Mouse (Mus musculus): ENCODE results near the gene Gpr137b. TPM values are rescaled to one million over a fixed set of nuclear protein-coding genes. Genes with fewer than 3 reads are reported as not detected.
"Not testable (repeated sequence)": the region's sequence is repeated elsewhere in the genome, so short reads cannot be mapped to it uniquely, and the experiment has no call there.

The Gpr137b gene
- total RNA-seq, 1 experiment, result 24.8 TPM

GRCm38 (mm10) chr13:13415120-13416006 lies 21.5 kb upstream of the Gpr137b start:
- not testable (repeated sequence) for H3K4me1 ChIP-seq (ENCODE audit: control insufficient read depth in 2 of 2, insufficient read depth in 2 of 2, low read length in 2 of 2, poor library complexity in 1 of 2); H3K9ac ChIP-seq (ENCODE audit: insufficient read depth, low read depth, low read length, poor library complexity, severe bottlenecking); H3K9me3 ChIP-seq (ENCODE audit: control insufficient read depth, insufficient read depth, low read depth, low read length); H3K36me3 ChIP-seq (ENCODE audit: control insufficient read depth, insufficient read depth, low read length, poor library complexity, severe bottlenecking); H3K27ac ChIP-seq (ENCODE audit: insufficient read depth, low read depth, low read length, poor library complexity, severe bottlenecking)
- peak overlapping the region in 1 of 2 experiments; percentile 38; a peak in 1 of 4 replicates for H3K4me3 ChIP-seq (ENCODE audit: insufficient read depth in 1 of 2, low read depth in 1 of 2, low read length in 2 of 2, poor library complexity in 1 of 2, severe bottlenecking in 1 of 2)
- peak; percentile 52 for DNase-seq (ENCODE audit: low read depth, low spot score)
- in situ Hi-C loops (cut with MboI; ENCODE audit: low sequenced_read_pairs in 2 of 2, unreplicated experiment in 2 of 2), result loop anchor here in 1 of 2 experiments (25.0 kb wide), 1 partner anchor 178 kb away; no protein-coding TSS in a partner anchor

GRCm38 (mm10) chr13:13414206-13414605 lies 20.4 kb upstream of the Gpr137b start:
- Histone ChIP-seq H3K27ac (ENCODE audit: insufficient read depth, low read depth, low read length, poor library complexity, severe bottlenecking) (no peak overlapping the region), H3K36me3 (ENCODE audit: control insufficient read depth, insufficient read depth, low read length, poor library complexity, severe bottlenecking) (no peaks in the 10 kb centered on the region), H3K4me3 (ENCODE audit: insufficient read depth in 1 of 2, low read depth in 1 of 2, low read length in 2 of 2, poor library complexity in 1 of 2, severe bottlenecking in 1 of 2) (no peak overlapping the region), H3K9ac (ENCODE audit: insufficient read depth, low read depth, low read length, poor library complexity, severe bottlenecking) (no peak overlapping the region), H3K9me3 (ENCODE audit: control insufficient read depth, insufficient read depth, low read depth, low read length) (no peaks in the 10 kb centered on the region), H3K4me1 (ENCODE audit: control insufficient read depth in 2 of 2, insufficient read depth in 2 of 2, low read length in 2 of 2, poor library complexity in 1 of 2) (no peaks in the 10 kb centered on the region)
- DNase-seq (ENCODE audit: low read depth, low spot score), result no peak
- in situ Hi-C loops (cut with MboI; ENCODE audit: low sequenced_read_pairs in 2 of 2, unreplicated experiment in 2 of 2), result loop anchor here in 1 of 2 experiments (25.0 kb wide), 1 partner anchor 177 kb away; no protein-coding TSS in a partner anchor
- TF ChIP-seq HCFC1 (IDR thresholded peaks at IDR 0.05; ENCODE audit: borderline replicate concordance, insufficient read depth, low read length) (no peak), ZC3H11A (IDR thresholded peaks at IDR 0.05; ENCODE audit: borderline replicate concordance, low read depth, low read length) (no peak), MAFK (IDR thresholded peaks at IDR 0.05; ENCODE audit: insufficient read depth, low read depth, low read length) (no peak), ZNF384 (IDR thresholded peaks at IDR 0.05; ENCODE audit: low read depth, low read length) (no peak), CHD2 (IDR thresholded peaks at IDR 0.05; ENCODE audit: low read depth, low read length) (no peak)

GRCm38 (mm10) chr13:13405511-13405910 lies 11.7 kb upstream of the Gpr137b start:
- not testable (repeated sequence) for H3K9ac ChIP-seq (ENCODE audit: insufficient read depth, low read depth, low read length, poor library complexity, severe bottlenecking); H3K27ac ChIP-seq (ENCODE audit: insufficient read depth, low read depth, low read length, poor library complexity, severe bottlenecking); DNase-seq (ENCODE audit: low read depth, low spot score); H3K9me3 ChIP-seq (ENCODE audit: control insufficient read depth, insufficient read depth, low read depth, low read length); H3K36me3 ChIP-seq (ENCODE audit: control insufficient read depth, insufficient read depth, low read length, poor library complexity, severe bottlenecking); H3K4me3 ChIP-seq (ENCODE audit: insufficient read depth in 1 of 2, low read depth in 1 of 2, low read length in 2 of 2, poor library complexity in 1 of 2, severe bottlenecking in 1 of 2); H3K4me1 ChIP-seq (ENCODE audit: control insufficient read depth in 2 of 2, insufficient read depth in 2 of 2, low read length in 2 of 2, poor library complexity in 1 of 2)
- in situ Hi-C loops (cut with MboI; ENCODE audit: low sequenced_read_pairs in 2 of 2, unreplicated experiment in 2 of 2), result loop anchor here in 1 of 2 experiments (25.0 kb wide), 1 partner anchor 168 kb away; no protein-coding TSS in a partner anchor

GRCm38 (mm10) chr13:13404517-13405155 lies 10.8 kb upstream of the Gpr137b start:
- not testable (repeated sequence) for H3K9me3 ChIP-seq (ENCODE audit: control insufficient read depth, insufficient read depth, low read depth, low read length); H3K9ac ChIP-seq (ENCODE audit: insufficient read depth, low read depth, low read length, poor library complexity, severe bottlenecking); H3K4me1 ChIP-seq (ENCODE audit: control insufficient read depth in 2 of 2, insufficient read depth in 2 of 2, low read length in 2 of 2, poor library complexity in 1 of 2); H3K4me3 ChIP-seq (ENCODE audit: insufficient read depth in 1 of 2, low read depth in 1 of 2, low read length in 2 of 2, poor library complexity in 1 of 2, severe bottlenecking in 1 of 2); DNase-seq (ENCODE audit: low read depth, low spot score); H3K27ac ChIP-seq (ENCODE audit: insufficient read depth, low read depth, low read length, poor library complexity, severe bottlenecking); H3K36me3 ChIP-seq (ENCODE audit: control insufficient read depth, insufficient read depth, low read length, poor library complexity, severe bottlenecking)
- in situ Hi-C loops (cut with MboI; ENCODE audit: low sequenced_read_pairs in 2 of 2, unreplicated experiment in 2 of 2), result loop anchor here in 1 of 2 experiments (25.0 kb wide), 1 partner anchor 167 kb away; no protein-coding TSS in a partner anchor

- DNase-seq (ENCODE audit: low read depth, low spot score); H3K9me3 ChIP-seq (ENCODE audit: control insufficient read depth, insufficient read depth, low read depth, low read length); H3K36me3 ChIP-seq (ENCODE audit: control insufficient read depth, insufficient read depth, low read length, poor library complexity, severe bottlenecking); H3K4me3 ChIP-seq (ENCODE audit: insufficient read depth in 1 of 2, low read depth in 1 of 2, low read length in 2 of 2, poor library complexity in 1 of 2, severe bottlenecking in 1 of 2); H3K27ac ChIP-seq (ENCODE audit: insufficient read depth, low read depth, low read length, poor library complexity, severe bottlenecking); H3K4me1 ChIP-seq (ENCODE audit: control insufficient read depth in 2 of 2, insufficient read depth in 2 of 2, low read length in 2 of 2, poor library complexity in 1 of 2); H3K9ac ChIP-seq (ENCODE audit: insufficient read depth, low read depth, low read length, poor library complexity, severe bottlenecking): not testable (repeated sequence)
- in situ Hi-C loops (cut with MboI; ENCODE audit: low sequenced_read_pairs in 2 of 2, unreplicated experiment in 2 of 2), result loop anchor here in 1 of 2 experiments (25.0 kb wide), 1 partner anchor 167 kb away; no protein-coding TSS in a partner anchor
Observed at GRCm38 (mm10) chr13:13403839-13404238, 10.0 kb upstream of the Gpr137b start.

- not testable (repeated sequence) for H3K36me3 ChIP-seq (ENCODE audit: control insufficient read depth, insufficient read depth, low read length, poor library complexity, severe bottlenecking); H3K27ac ChIP-seq (ENCODE audit: insufficient read depth, low read depth, low read length, poor library complexity, severe bottlenecking); H3K9ac ChIP-seq (ENCODE audit: insufficient read depth, low read depth, low read length, poor library complexity, severe bottlenecking); H3K4me1 ChIP-seq (ENCODE audit: control insufficient read depth in 2 of 2, insufficient read depth in 2 of 2, low read length in 2 of 2, poor library complexity in 1 of 2); H3K9me3 ChIP-seq (ENCODE audit: control insufficient read depth, insufficient read depth, low read depth, low read length); DNase-seq (ENCODE audit: low read depth, low spot score); H3K4me3 ChIP-seq (ENCODE audit: insufficient read depth in 1 of 2, low read depth in 1 of 2, low read length in 2 of 2, poor library complexity in 1 of 2, severe bottlenecking in 1 of 2)
- in situ Hi-C loops (cut with MboI; ENCODE audit: low sequenced_read_pairs in 2 of 2, unreplicated experiment in 2 of 2), result loop anchor here in 1 of 2 experiments (25.0 kb wide), 1 partner anchor 166 kb away; no protein-coding TSS in a partner anchor
Observed at GRCm38 (mm10) chr13:13403366-13403765, 9.6 kb upstream of the Gpr137b start.

- H3K4me3 ChIP-seq (ENCODE audit: insufficient read depth in 1 of 2, low read depth in 1 of 2, low read length in 2 of 2, poor library complexity in 1 of 2, severe bottlenecking in 1 of 2); H3K9me3 ChIP-seq (ENCODE audit: control insufficient read depth, insufficient read depth, low read depth, low read length); H3K4me1 ChIP-seq (ENCODE audit: control insufficient read depth in 2 of 2, insufficient read depth in 2 of 2, low read length in 2 of 2, poor library complexity in 1 of 2); DNase-seq (ENCODE audit: low read depth, low spot score); H3K27ac ChIP-seq (ENCODE audit: insufficient read depth, low read depth, low read length, poor library complexity, severe bottlenecking); H3K36me3 ChIP-seq (ENCODE audit: control insufficient read depth, insufficient read depth, low read length, poor library complexity, severe bottlenecking); H3K9ac ChIP-seq (ENCODE audit: insufficient read depth, low read depth, low read length, poor library complexity, severe bottlenecking): not testable (repeated sequence)
- in situ Hi-C loops (cut with MboI; ENCODE audit: low sequenced_read_pairs in 2 of 2, unreplicated experiment in 2 of 2), result loop anchor here in 1 of 2 experiments (25.0 kb wide), 1 partner anchor 166 kb away; no protein-coding TSS in a partner anchor
Observed at GRCm38 (mm10) chr13:13402818-13403217, 9.0 kb upstream of the Gpr137b start.

Measured in ES-E14 (cell line).